Mouse (Mus musculus): ENCODE measurements around the gene Map3k20.
A peak's percentile ranks its signal among the peaks of the same experiment; 100 is the strongest.

Gene Map3k20

GRCm38 (mm10) chr2:72424656-72425055 lies 139.2 kb downstream of the Map3k20 start:
- DNase-seq (ENCODE audit: low read depth, low spot score), result no peak

GRCm38 (mm10) chr2:72426776-72427175 lies 141.3 kb downstream of the Map3k20 start:
- DNase-seq (ENCODE audit: low read depth, low spot score), result no peak

GRCm38 (mm10) chr2:72427288-72427687 lies 141.9 kb downstream of the Map3k20 start:
- DNase-seq (ENCODE audit: low read depth, low spot score), result no peak

GRCm38 (mm10) chr2:72438941-72439533 lies 153.6 kb downstream of the Map3k20 start:
- DNase-seq (ENCODE audit: low read depth, low spot score), result no peak

- no peak for DNase-seq (ENCODE audit: low read depth, low spot score)
These were observed 155.6 kb downstream of the Map3k20 start for GRCm38 (mm10) chr2:72441010-72441409.

- no peak for DNase-seq (ENCODE audit: low read depth, low spot score)
These were observed 157.4 kb downstream of the Map3k20 start for GRCm38 (mm10) chr2:72442825-72443224.

GRCm38 (mm10) chr2:72443960-72444359 lies 158.5 kb downstream of the Map3k20 start:
- no peak for DNase-seq (ENCODE audit: low read depth, low spot score)

GRCm38 (mm10) chr2:72446106-72446505 lies 160.7 kb downstream of the Map3k20 start:
- no peak for DNase-seq (ENCODE audit: low read depth, low spot score)

- no peak for DNase-seq (ENCODE audit: low read depth, low spot score)
These were observed 161.2 kb downstream of the Map3k20 start for GRCm38 (mm10) chr2:72446615-72447014.

GRCm38 (mm10) chr2:72453563-72453962 lies 168.1 kb downstream of the Map3k20 start:
- no peak for DNase-seq (ENCODE audit: low read depth, low spot score)

GRCm38 (mm10) chr2:72456189-72456588 lies 170.8 kb downstream of the Map3k20 start:
- DNase-seq (ENCODE audit: low read depth, low spot score), result no peak

- no peak for DNase-seq (ENCODE audit: low read depth, low spot score)
These were observed 179.1 kb downstream of the Map3k20 start for GRCm38 (mm10) chr2:72464376-72465014.

GRCm38 (mm10) chr2:72467604-72468003 lies 182.2 kb downstream of the Map3k20 start:
- DNase-seq (ENCODE audit: low read depth, low spot score), result no peak

GRCm38 (mm10) chr2:72471415-72472070 lies 186.1 kb downstream of the Map3k20 start:
- no peak for DNase-seq (ENCODE audit: low read depth, low spot score)

GRCm38 (mm10) chr2:72474531-72475287 lies 189.3 kb downstream of the Map3k20 start:
- DNase-seq (ENCODE audit: low read depth, low spot score), result no peak

- peak; percentile 13 for DNase-seq (ENCODE audit: low read depth, low spot score)
These were observed 190.0 kb downstream of the Map3k20 start for GRCm38 (mm10) chr2:72475423-72475796.

- peak; percentile 63 for DNase-seq (ENCODE audit: low read depth, low spot score)
These were observed 190.5 kb downstream of the Map3k20 start, which contains the start of gene Cdca7 for GRCm38 (mm10) chr2:72475797-72476485. Gene Cdca7 (plus strand): TSS chr2:72476159.

- peak; percentile 18 for DNase-seq (ENCODE audit: low read depth, low spot score)
These were observed 191.2 kb downstream of the Map3k20 start for GRCm38 (mm10) chr2:72476486-72477211.

GRCm38 (mm10) chr2:72477221-72477620 lies 191.8 kb downstream of the Map3k20 start:
- no peak for DNase-seq (ENCODE audit: low read depth, low spot score)

- DNase-seq (ENCODE audit: low read depth, low spot score), result no peak
These were observed 192.7 kb downstream of the Map3k20 start for GRCm38 (mm10) chr2:72478176-72478575.

GRCm38 (mm10) chr2:72478921-72479320 lies 193.5 kb downstream of the Map3k20 start:
- no peak for DNase-seq (ENCODE audit: low read depth, low spot score)

All from WW6 (cell line).